Mouse (Mus musculus): ENCODE results near the gene Amfr. TPM values are rescaled to one million over a fixed set of nuclear protein-coding genes. Genes with fewer than 3 reads are reported as not detected.
"Not testable (repeated sequence)": the region's sequence is repeated elsewhere in the genome, so short reads cannot be mapped to it uniquely, and the experiment has no call there.

Amfr gene
- polyA plus RNA-seq (2015; fragmentation: Nextera tagmentation; extraction: Ambion mirVana): 50.8 TPM in 2 replicates

DNA sequence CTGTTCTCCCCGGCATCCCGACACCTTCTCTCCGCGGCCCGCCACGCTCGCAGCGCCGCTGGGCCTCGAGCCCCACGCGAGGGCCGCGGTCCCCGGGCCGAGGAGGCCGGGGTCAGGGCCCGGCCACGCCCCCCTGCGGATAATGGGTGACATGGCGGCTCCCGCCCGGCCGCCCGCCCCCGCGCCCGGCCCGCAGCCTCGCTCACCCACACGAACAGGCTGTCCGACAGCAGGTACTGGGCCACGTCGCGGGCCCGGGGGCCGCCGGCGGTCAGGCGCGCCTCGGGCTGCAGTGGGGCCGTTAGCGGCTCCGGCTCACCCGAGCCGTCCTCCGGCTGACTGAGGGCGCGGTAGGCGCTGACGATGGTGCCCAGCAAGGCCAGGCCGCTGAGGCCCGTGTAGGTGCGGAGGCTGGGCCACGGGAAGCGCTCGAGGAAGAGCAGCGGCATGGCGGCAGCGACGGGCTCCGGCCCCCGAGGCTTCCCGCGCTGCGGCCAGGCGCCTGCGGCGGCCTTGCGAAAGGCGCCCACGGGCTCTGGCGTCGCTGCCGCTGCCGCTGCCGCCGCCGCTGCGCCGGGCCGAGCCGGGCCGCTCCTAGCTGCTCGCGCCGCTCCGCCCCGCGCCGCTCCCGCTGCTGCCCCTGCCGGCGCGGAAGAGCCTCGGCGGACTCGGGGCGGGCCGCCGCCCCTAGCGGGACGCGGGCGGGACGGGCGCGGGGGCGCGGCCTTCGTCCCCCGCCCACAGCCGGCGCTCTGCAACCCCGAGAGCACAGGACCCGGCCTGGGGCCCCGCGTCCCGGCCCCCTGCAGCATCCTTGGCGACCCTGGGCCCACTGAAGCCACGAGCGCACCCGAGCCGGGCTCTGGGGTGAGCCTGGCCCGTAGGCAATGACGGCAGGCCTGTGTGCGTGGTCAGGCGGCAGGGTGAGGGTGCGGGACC lies at the start of gene Amfr:
Gene Amfr, minus strand, starts transcription at position 830 of the 939 bp plus-strand sequence.
- Histone ChIP-seq H3K27ac (peak within 1 kb of the TSS; percentile 95), H3K4me3 (peak within 1 kb of the TSS; percentile 93), H3K4me1 (peaks cover 38% of the 10 kb centered on the region), H3K9ac (peak within 1 kb of the TSS; percentile 96), H3K36me3 (ENCODE audit: poor library complexity, severe bottlenecking) (0 out of 2 replicates have a peak, but pooled peaks cover 7% of the 10 kb centered on the region), H3K9me3 (replicated peaks) (no peaks in the 10 kb centered on the region), H3K4me2 (peak within 1 kb of the TSS; percentile 74), H3K27me3 (no peaks in the 10 kb centered on the region)
- WGBS: under 1% methylated on average over 104 of the region's 130 CpGs
- peak; percentile 94 for ATAC-seq

DNA sequence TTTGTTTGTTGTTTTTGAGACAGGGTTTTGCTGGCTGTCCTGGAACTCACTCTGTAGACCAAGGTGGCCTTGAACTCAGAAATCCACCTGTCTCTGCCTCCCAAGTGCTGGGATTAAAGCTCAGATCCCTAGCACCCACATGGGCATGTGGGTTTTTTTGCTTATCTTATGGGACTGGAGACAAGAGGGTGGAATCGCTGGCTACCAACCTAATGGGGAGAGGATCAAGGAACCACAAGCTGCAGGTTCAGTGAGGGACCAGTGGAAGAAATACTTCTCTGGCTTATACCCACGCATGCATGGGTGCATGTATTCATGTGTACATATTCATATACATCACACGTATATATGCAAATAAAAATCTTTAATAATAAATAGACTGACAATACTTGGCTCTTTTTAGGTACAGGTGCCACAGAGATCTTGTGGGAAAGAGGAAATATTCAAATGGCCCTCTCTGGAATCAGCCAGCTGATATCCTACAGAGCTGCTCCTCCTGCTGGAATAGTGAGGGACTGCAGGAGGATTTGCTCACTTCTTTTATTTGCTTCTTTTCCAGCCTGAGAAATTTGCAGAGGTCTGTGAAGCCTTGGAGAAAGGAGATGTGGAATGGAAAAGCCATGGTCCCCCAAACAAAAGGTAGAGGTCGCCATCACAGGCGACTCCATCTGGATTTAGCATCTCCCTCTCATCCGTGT lies 44.7 kb upstream of the Amfr start:
- WGBS: 62% methylated on average over 6 of the region's 6 CpGs
- Histone ChIP-seq H3K27me3 (no peaks in the 10 kb centered on the region), H3K4me2 (no peak overlapping the region), H3K9me3 (replicated peaks) (no peaks in the 10 kb centered on the region), H3K4me3 (no peak overlapping the region), H3K9ac (no peak overlapping the region), H3K27ac (no peak overlapping the region), H3K4me1 (no peaks in the 10 kb centered on the region), H3K36me3 (ENCODE audit: poor library complexity, severe bottlenecking) (peaks cover 83% of the 10 kb centered on the region)
- no peak for ATAC-seq

DNA sequence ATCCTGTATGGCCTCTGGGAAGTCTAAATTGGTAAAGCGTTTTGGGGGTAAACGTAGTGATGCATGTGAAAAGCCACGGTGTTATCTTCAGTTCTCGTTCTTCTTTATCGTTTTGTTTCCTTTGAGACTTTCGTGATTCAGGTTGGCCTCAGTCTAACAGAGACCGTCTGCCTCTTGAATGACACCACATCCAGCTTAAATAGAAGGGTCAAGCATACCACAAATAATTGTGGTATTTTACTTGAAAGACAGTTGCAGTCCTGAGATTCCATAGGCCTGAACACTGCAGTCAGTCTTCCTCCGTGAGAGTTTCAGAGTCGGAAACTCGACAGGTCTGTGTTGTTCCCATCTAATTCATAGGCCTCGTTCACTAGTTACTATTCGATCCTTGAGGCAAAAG lies 40.1 kb upstream of the Amfr start:
- H3K4me2 ChIP-seq: no peak overlapping the region
- no peak for ATAC-seq
- no peak overlapping the region for H3K9ac ChIP-seq
- no peak overlapping the region for H3K4me3 ChIP-seq
- 93% methylated on average over 12 of the region's 12 CpGs for WGBS
- no peak overlapping the region for H3K27ac ChIP-seq
- H3K36me3 ChIP-seq (ENCODE audit: poor library complexity, severe bottlenecking): peaks cover 47% of the 10 kb centered on the region
- H3K4me1 ChIP-seq: no peaks in the 10 kb centered on the region
- H3K9me3 ChIP-seq (replicated peaks): no peaks in the 10 kb centered on the region
- no peaks in the 10 kb centered on the region for H3K27me3 ChIP-seq

DNA sequence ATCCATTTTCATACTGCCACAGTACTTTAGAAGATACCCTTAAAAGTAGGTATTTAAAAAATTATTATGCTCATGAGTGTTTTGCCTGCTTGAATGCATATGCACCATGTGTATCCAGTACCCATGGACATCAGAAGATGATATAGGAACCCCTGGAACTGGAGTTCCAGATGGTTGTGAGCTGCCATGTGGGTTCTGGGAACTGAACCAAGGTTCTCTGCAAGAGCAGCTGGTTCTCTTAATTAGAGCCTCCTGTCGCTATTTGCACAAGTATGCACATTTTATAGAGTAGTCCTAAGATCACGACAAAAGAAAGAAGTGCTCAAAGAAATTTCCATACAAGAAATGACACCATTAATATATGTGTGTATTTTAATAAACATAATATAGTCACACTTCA lies 35.2 kb upstream of the Amfr start:
- Histone ChIP-seq H3K27me3 (no peaks in the 10 kb centered on the region), H3K4me2 (no peak overlapping the region), H3K4me1 (no peaks in the 10 kb centered on the region), H3K4me3 (no peak overlapping the region), H3K36me3 (ENCODE audit: poor library complexity, severe bottlenecking) (peaks cover 14% of the 10 kb centered on the region), H3K27ac (no peak overlapping the region), H3K9ac (no peak overlapping the region), H3K9me3 (replicated peaks) (no peaks in the 10 kb centered on the region)
- no peak for ATAC-seq
- 74% methylated on average over 2 of the region's 2 CpGs for WGBS

DNA sequence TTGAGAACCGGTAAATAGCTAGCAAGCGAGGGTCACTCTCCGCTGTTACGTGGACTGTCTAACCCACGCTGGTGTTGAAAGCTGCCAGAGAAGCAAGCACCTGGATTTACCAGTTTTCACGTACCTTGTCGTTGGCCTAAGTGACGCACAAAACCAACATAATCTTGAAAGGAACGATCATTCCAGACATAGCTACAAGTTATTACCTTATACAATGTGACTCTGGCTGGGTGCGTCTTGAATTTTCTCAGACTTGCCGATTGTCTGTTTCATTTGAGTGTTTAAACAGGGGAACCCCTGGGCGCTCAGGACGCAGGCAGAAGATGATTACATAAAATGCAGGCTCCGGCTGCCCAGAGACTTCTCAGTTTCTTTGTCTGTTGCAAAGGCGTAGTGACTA lies 25.2 kb upstream of the Amfr start:
- Histone ChIP-seq H3K9me3 (replicated peaks) (no peaks in the 10 kb centered on the region), H3K9ac (peak overlapping the region; percentile 78), H3K4me1 (peaks cover 38% of the 10 kb centered on the region), H3K27me3 (no peaks in the 10 kb centered on the region), H3K36me3 (ENCODE audit: poor library complexity, severe bottlenecking) (peaks cover 11% of the 10 kb centered on the region; the same call in 1 of the 2 replicates), H3K27ac (no peak overlapping the region), H3K4me3 (peak overlapping the region; percentile 77), H3K4me2 (peak overlapping the region; percentile 81)
- 7% methylated on average over 15 of the region's 15 CpGs for WGBS
- no peak for ATAC-seq

DNA sequence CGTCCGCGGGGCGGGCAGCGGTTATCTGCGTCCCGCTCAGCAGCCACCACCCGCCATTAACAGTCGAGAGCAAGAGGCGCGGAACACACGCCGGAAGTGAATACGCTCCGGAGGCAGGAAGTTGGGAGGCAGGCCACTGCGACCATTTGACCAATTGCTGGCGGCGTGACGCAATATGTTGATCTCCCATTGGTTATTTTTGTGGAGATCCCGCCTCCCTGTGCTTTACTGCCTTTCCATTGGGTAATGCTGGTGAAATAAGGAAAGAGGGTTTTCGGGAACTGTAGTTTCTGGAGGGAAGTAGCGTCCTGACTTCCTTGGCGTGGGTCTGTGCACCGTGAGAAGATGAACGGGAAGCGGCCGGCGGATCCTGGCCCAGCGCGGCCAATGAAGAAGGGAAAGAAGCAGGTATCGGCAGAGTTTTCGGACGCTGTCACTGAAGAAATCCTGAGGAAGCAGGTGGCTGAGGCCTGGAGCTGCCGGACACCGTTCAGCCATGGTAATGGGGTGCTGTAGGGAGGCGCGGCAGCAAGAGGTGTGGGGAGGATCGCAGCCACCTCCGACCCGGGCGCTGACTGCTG lies 24.4 kb upstream of the Amfr start, which contains the start of the genes Nudt21 and Ogfod1:
Gene Nudt21, minus strand, starts transcription at position 88 of the 581 bp plus-strand sequence.
Gene Ogfod1, plus strand, starts transcription at position 255 of the 581 bp plus-strand sequence.
- Histone ChIP-seq H3K27ac (peak within 1 kb of the TSS; percentile 69), H3K4me3 (peak within 1 kb of the TSS; percentile 77), H3K4me2 (peak within 1 kb of the TSS; percentile 91), H3K9me3 (replicated peaks) (no peaks in the 10 kb centered on the region), H3K4me1 (peaks cover 38% of the 10 kb centered on the region), H3K9ac (peak within 1 kb of the TSS; percentile 81), H3K36me3 (ENCODE audit: poor library complexity, severe bottlenecking) (peaks cover 7% of the 10 kb centered on the region; the same call in 1 of the 2 replicates), H3K27me3 (no peaks in the 10 kb centered on the region)
- ATAC-seq: peak; percentile 100
- under 1% methylated on average over 41 of the region's 41 CpGs for WGBS

DNA sequence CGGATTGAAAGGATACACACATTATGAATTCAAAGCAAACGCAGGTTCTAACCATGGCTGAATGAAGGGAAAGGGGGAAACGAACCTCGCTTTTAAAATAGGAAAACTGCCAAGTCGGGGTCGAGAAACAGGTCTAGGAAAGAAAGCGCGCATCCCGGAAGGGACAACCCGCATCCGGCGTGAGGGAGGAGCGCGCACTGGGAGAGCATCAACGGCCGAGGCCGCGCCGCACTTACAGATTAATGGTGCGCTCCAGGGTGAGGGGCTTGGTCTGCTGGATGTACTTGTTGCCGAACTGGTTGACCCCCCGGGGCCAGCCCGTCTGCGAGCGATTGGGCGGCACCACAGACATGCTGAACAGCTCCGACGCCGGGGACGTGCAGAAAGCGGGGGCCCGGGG lies 23.9 kb upstream of the Amfr start:
- H3K9ac ChIP-seq: peak overlapping the region; percentile 81
- not testable (repeated sequence) for H3K9me3 ChIP-seq (replicated peaks); H3K27me3 ChIP-seq
- peak overlapping the region; percentile 69 for H3K27ac ChIP-seq
- peak; percentile 88 for ATAC-seq
- H3K4me3 ChIP-seq: peak overlapping the region; percentile 77
- H3K4me2 ChIP-seq: peak overlapping the region; percentile 91
- 0% methylated on average over 21 of the region's 32 CpGs for WGBS
- peaks cover 38% of the 10 kb centered on the region for H3K4me1 ChIP-seq
- peaks cover 11% of the 10 kb centered on the region; the same call in 1 of the 2 replicates for H3K36me3 ChIP-seq (ENCODE audit: poor library complexity, severe bottlenecking)

DNA sequence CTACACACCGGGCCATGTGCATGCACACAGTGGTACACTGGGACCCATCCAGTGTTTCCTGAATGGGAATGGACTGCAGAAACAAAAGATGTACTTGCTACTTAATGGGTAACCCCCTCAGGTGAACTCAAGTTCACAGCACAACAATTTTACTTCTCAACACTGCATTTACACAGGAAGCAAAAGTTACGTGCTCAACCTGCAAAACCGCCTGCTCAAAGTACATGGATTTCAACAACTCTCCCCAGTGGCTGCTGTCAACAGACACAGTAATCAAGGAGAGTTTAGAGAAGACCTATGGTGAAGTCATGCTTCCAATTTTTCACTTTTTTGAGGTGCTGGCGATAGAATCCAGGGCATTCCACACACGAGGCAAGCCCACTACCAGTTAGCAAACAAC lies 22.6 kb upstream of the Amfr start:
- ATAC-seq: no peak
- H3K9me3 ChIP-seq (replicated peaks): no peaks in the 10 kb centered on the region
- H3K9ac ChIP-seq: peak overlapping the region; percentile 81
- 71% methylated on average over 5 of the region's 5 CpGs for WGBS
- H3K27ac ChIP-seq: no peak overlapping the region
- peak overlapping the region; percentile 77 for H3K4me3 ChIP-seq
- peak overlapping the region; percentile 91 for H3K4me2 ChIP-seq
- peaks cover 38% of the 10 kb centered on the region for H3K4me1 ChIP-seq
- no peaks in the 10 kb centered on the region for H3K27me3 ChIP-seq
- peaks cover 22% of the 10 kb centered on the region for H3K36me3 ChIP-seq (ENCODE audit: poor library complexity, severe bottlenecking)

DNA sequence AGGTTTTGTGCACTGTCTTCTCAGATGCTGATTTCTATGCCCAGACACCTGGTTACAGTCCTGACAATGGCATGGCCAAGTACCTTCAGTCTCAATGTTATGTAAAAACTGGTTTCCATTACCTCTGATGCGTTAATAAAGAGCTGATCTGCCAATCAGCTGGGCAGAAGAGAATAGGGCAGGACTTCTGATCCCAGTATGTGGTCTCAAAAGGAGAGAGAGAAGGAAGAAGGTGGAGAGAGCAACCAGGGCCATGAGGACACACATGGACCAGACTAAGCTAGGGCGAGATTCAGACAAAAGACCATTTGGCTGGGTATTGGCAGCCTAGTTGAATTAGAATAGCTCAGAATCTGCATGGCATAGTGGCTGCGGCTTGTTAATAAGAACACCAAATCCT lies 21.0 kb upstream of the Amfr start:
- no peak overlapping the region for H3K4me2 ChIP-seq

DNA sequence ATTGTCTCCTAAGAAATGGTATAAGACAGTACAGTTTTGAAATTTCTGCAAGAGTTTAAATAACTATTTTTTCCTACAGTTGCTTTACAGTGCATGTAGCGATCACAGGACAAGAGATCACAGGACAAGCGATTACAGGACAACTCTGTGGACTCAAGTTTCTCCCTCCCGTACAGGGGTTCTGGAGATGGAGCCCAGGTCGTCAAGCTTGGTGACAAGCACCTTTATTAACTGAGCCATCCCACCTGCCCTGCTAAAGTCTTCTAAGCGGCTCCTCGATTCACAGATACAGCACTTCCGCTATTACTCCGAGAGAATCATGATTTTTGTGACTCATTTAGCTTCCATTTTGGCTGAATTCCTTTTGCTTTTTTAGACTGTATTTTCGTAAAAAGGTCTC lies 17.1 kb upstream of the Amfr start:
- no peak overlapping the region for H3K4me2 ChIP-seq
- 94% methylated on average over 9 of the region's 9 CpGs for WGBS

More for the DNA sequence above, 21.0 kb upstream of the Amfr start:
- Histone ChIP-seq H3K4me1 (peaks cover 38% of the 10 kb centered on the region), H3K9me3 (replicated peaks) (no peaks in the 10 kb centered on the region), H3K27ac (peak overlapping the region; percentile 22; the same call in 1 of the 2 replicates), H3K27me3 (no peaks in the 10 kb centered on the region), H3K36me3 (ENCODE audit: poor library complexity, severe bottlenecking) (peaks cover 31% of the 10 kb centered on the region), H3K4me3 (no peak overlapping the region), H3K9ac (peak overlapping the region; percentile 34; the same call in 1 of the 2 replicates)
- WGBS: 20% methylated on average over 3 of the region's 3 CpGs
- ATAC-seq: no peak

DNA sequence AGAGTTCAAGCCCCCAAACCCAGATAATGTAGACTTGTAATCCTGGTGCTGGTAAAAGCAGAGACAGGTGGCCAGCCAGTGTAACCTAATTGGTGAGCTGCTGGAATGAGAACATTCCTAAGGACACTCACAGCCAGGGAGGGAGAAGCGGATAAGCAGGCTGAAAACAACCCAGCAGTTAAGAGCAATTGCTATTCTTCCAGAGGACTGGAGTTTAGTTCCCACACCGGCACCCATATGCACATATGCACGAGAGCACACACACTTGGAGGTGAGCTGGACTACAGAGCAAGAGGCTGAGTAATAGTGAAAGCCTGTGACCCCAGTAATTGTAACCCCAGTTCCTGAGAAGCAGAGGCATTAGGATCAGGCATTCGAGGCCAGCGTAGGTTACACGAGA lies 11.3 kb upstream of the Amfr start:
- H3K9me3 ChIP-seq (replicated peaks): no peaks in the 10 kb centered on the region
- 98% methylated on average over 6 of the region's 6 CpGs for WGBS
- ATAC-seq: no peak
- H3K4me3 ChIP-seq: no peak overlapping the region
- peaks cover 86% of the 10 kb centered on the region for H3K36me3 ChIP-seq (ENCODE audit: poor library complexity, severe bottlenecking)
- H3K4me2 ChIP-seq: no peak overlapping the region
- no peaks in the 10 kb centered on the region for H3K4me1 ChIP-seq
- H3K27ac ChIP-seq: no peak overlapping the region
- no peaks in the 10 kb centered on the region for H3K27me3 ChIP-seq
- H3K9ac ChIP-seq: no peak overlapping the region

More for the DNA sequence above, 17.1 kb upstream of the Amfr start:
- H3K9me3 ChIP-seq (replicated peaks): no peaks in the 10 kb centered on the region
- no peak overlapping the region for H3K4me3 ChIP-seq
- no peaks in the 10 kb centered on the region for H3K27me3 ChIP-seq
- peaks cover 18% of the 10 kb centered on the region for H3K4me1 ChIP-seq
- no peak for ATAC-seq
- H3K36me3 ChIP-seq (ENCODE audit: poor library complexity, severe bottlenecking): peaks cover 68% of the 10 kb centered on the region
- H3K9ac ChIP-seq: no peak overlapping the region
- no peak overlapping the region for H3K27ac ChIP-seq

All from forebrain, embryonic 13.5 days (tissue).